Mouse (Mus musculus): Measurements from ENCODE around the gene Cyp2c67.

GRCm38 (mm10) chr19:39648938-39649337 lies at the start of gene Cyp2c67:
- TF ChIP-seq POLR2A (IDR thresholded peaks at IDR 0.05; ENCODE audit: extremely low read depth, insufficient read depth, low read length) (no peak), CTCF (IDR thresholded peaks at IDR 0.05; ENCODE audit: low read depth, low read length) (no peak)
